Mouse (Mus musculus): Measurements from ENCODE around the gene Pir. TPM values are rescaled to one million over a fixed set of nuclear protein-coding genes. Genes with fewer than 3 reads are reported as not detected.

Pir gene
- polyA plus RNA-seq, 1 experiment from 2014 or later = 8.2 TPM

- Histone ChIP-seq H3K27me3 (ENCODE audit: insufficient read depth, poor library complexity, severe bottlenecking) (no peaks in the 10 kb centered on the region), H3K4me1 (replicated peaks) (no peaks in the 10 kb centered on the region), H3K36me3 (no peaks in the 10 kb centered on the region), H3K27ac (no peak overlapping the region), H3K4me3 (no peak overlapping the region), H3K9me3 (no peaks in the 10 kb centered on the region)
- 90% methylated on average over 4 of the region's 4 CpGs for WGBS
- no peak for DNase-seq (ENCODE audit: low spot score)
These were observed 96.1 kb downstream of the Pir start for GRCm38 (mm10) chrX:164365153-164365865.

GRCm38 (mm10) chrX:164370576-164370975 is 101.4 kb downstream of the Pir start:
- Histone ChIP-seq H3K4me3 (no peak overlapping the region), H3K4me1 (replicated peaks) (no peaks in the 10 kb centered on the region), H3K9me3 (no peaks in the 10 kb centered on the region), H3K27me3 (ENCODE audit: insufficient read depth, poor library complexity, severe bottlenecking) (peaks cover 4% of the 10 kb centered on the region; the same call in 1 of the 2 replicates), H3K27ac (no peak overlapping the region), H3K36me3 (no peaks in the 10 kb centered on the region)
- DNase-seq (ENCODE audit: low spot score) = no peak
- WGBS = 87% methylated on average over 3 of the region's 3 CpGs

GRCm38 (mm10) chrX:164373081-164373480 is 103.9 kb downstream of the Pir start, which contains the start of gene Vegfd:
Gene Vegfd, plus strand, starts transcription at chrX:164373378.
- H3K4me1 ChIP-seq (replicated peaks) = no peaks in the 10 kb centered on the region
- WGBS = 30% methylated on average over 3 of the region's 3 CpGs

GRCm38 (mm10) chrX:164374586-164374985 is 105.4 kb downstream of the Pir start:
- H3K4me1 ChIP-seq (replicated peaks) = no peaks in the 10 kb centered on the region
- H3K27ac ChIP-seq = no peak overlapping the region
- peaks cover 4% of the 10 kb centered on the region; the same call in 1 of the 2 replicates for H3K27me3 ChIP-seq (ENCODE audit: insufficient read depth, poor library complexity, severe bottlenecking)
- no peaks in the 10 kb centered on the region for H3K9me3 ChIP-seq
- DNase-seq (ENCODE audit: low spot score) = no peak
- 61% methylated on average over 5 of the region's 5 CpGs for WGBS
- H3K4me3 ChIP-seq = no peak overlapping the region
- no peaks in the 10 kb centered on the region for H3K36me3 ChIP-seq

More at GRCm38 (mm10) chrX:164373081-164373480, 103.9 kb downstream of the Pir start, which contains the start of gene Vegfd:
- H3K9me3 ChIP-seq = no peaks in the 10 kb centered on the region
- H3K4me3 ChIP-seq = no peak within 1 kb of the TSS
- peaks cover 4% of the 10 kb centered on the region; the same call in 1 of the 2 replicates for H3K27me3 ChIP-seq (ENCODE audit: insufficient read depth, poor library complexity, severe bottlenecking)
- H3K36me3 ChIP-seq = no peaks in the 10 kb centered on the region
- no peak for DNase-seq (ENCODE audit: low spot score)
- H3K27ac ChIP-seq = no peak within 1 kb of the TSS

- H3K4me1 ChIP-seq (replicated peaks) = no peaks in the 10 kb centered on the region
- WGBS = 90% methylated on average over 4 of the region's 4 CpGs
- peaks cover 16% of the 10 kb centered on the region for H3K27me3 ChIP-seq (ENCODE audit: insufficient read depth, poor library complexity, severe bottlenecking)
- no peaks in the 10 kb centered on the region for H3K36me3 ChIP-seq
- no peak for DNase-seq (ENCODE audit: low spot score)
- H3K9me3 ChIP-seq = no peaks in the 10 kb centered on the region
- H3K4me3 ChIP-seq = no peak overlapping the region
- H3K27ac ChIP-seq = no peak overlapping the region
These were observed 110.5 kb downstream of the Pir start for GRCm38 (mm10) chrX:164379721-164380120.

- Histone ChIP-seq H3K4me3 (peak overlapping the region; percentile 51), H3K27me3 (ENCODE audit: insufficient read depth, poor library complexity, severe bottlenecking) (peaks cover 16% of the 10 kb centered on the region), H3K27ac (peak overlapping the region; percentile 64; the same call in 1 of the 2 replicates), H3K9me3 (no peaks in the 10 kb centered on the region), H3K4me1 (replicated peaks) (no peaks in the 10 kb centered on the region), H3K36me3 (no peaks in the 10 kb centered on the region)
- 18% methylated on average over 33 of the region's 33 CpGs for WGBS
- peak; percentile 81 for DNase-seq (ENCODE audit: low spot score)
These were observed 112.6 kb downstream of the Pir start for GRCm38 (mm10) chrX:164381618-164382408.

GRCm38 (mm10) chrX:164394091-164394490 is 124.9 kb downstream of the Pir start:
- 86% methylated on average over 4 of the region's 4 CpGs for WGBS
- H3K27ac ChIP-seq = no peak overlapping the region
- H3K4me1 ChIP-seq (replicated peaks) = no peaks in the 10 kb centered on the region
- no peaks in the 10 kb centered on the region for H3K36me3 ChIP-seq
- DNase-seq (ENCODE audit: low spot score) = no peak
- H3K4me3 ChIP-seq = no peak overlapping the region
- no peaks in the 10 kb centered on the region for H3K9me3 ChIP-seq
- H3K27me3 ChIP-seq (ENCODE audit: insufficient read depth, poor library complexity, severe bottlenecking) = peaks cover 18% of the 10 kb centered on the region; the same call in 1 of the 2 replicates

GRCm38 (mm10) chrX:164398456-164398855 is 129.3 kb downstream of the Pir start:
- Histone ChIP-seq H3K9me3 (no peaks in the 10 kb centered on the region), H3K4me1 (replicated peaks) (no peaks in the 10 kb centered on the region), H3K36me3 (no peaks in the 10 kb centered on the region), H3K27me3 (ENCODE audit: insufficient read depth, poor library complexity, severe bottlenecking) (peaks cover 18% of the 10 kb centered on the region; the same call in 1 of the 2 replicates), H3K4me3 (no peak overlapping the region), H3K27ac (no peak overlapping the region)
- 64% methylated on average over 3 of the region's 3 CpGs for WGBS
- DNase-seq (ENCODE audit: low spot score) = no peak

GRCm38 (mm10) chrX:164405080-164405649 is 136.0 kb downstream of the Pir start:
- Histone ChIP-seq H3K4me1 (replicated peaks) (no peaks in the 10 kb centered on the region), H3K36me3 (no peaks in the 10 kb centered on the region), H3K4me3 (no peak overlapping the region), H3K27ac (no peak overlapping the region), H3K9me3 (no peaks in the 10 kb centered on the region), H3K27me3 (ENCODE audit: insufficient read depth, poor library complexity, severe bottlenecking) (peaks cover 23% of the 10 kb centered on the region)
- no peak for DNase-seq (ENCODE audit: low spot score)

GRCm38 (mm10) chrX:164406133-164407022 is 137.2 kb downstream of the Pir start:
- Histone ChIP-seq H3K27me3 (ENCODE audit: insufficient read depth, poor library complexity, severe bottlenecking) (peaks cover 28% of the 10 kb centered on the region), H3K4me1 (replicated peaks) (no peaks in the 10 kb centered on the region)
- WGBS = 75% methylated on average over 9 of the region's 9 CpGs

GRCm38 (mm10) chrX:164408301-164408927 is 139.2 kb downstream of the Pir start:
- Histone ChIP-seq H3K36me3 (no peaks in the 10 kb centered on the region), H3K27ac (no peak overlapping the region), H3K27me3 (ENCODE audit: insufficient read depth, poor library complexity, severe bottlenecking) (peaks cover 31% of the 10 kb centered on the region), H3K4me1 (replicated peaks) (no peaks in the 10 kb centered on the region), H3K4me3 (no peak overlapping the region), H3K9me3 (no peaks in the 10 kb centered on the region)
- 82% methylated on average over 3 of the region's 3 CpGs for WGBS
- no peak for DNase-seq (ENCODE audit: low spot score)

More at GRCm38 (mm10) chrX:164406133-164407022, 137.2 kb downstream of the Pir start:
- H3K27ac ChIP-seq = no peak overlapping the region
- no peak overlapping the region for H3K4me3 ChIP-seq
- H3K36me3 ChIP-seq = no peaks in the 10 kb centered on the region
- DNase-seq (ENCODE audit: low spot score) = no peak
- no peaks in the 10 kb centered on the region for H3K9me3 ChIP-seq

GRCm38 (mm10) chrX:164410562-164410961 is 141.4 kb downstream of the Pir start:
- Histone ChIP-seq H3K9me3 (no peaks in the 10 kb centered on the region), H3K27me3 (ENCODE audit: insufficient read depth, poor library complexity, severe bottlenecking) (peaks cover 37% of the 10 kb centered on the region), H3K4me3 (no peak overlapping the region), H3K27ac (no peak overlapping the region), H3K4me1 (replicated peaks) (no peaks in the 10 kb centered on the region), H3K36me3 (no peaks in the 10 kb centered on the region)
- WGBS = 88% methylated on average over 1 of the region's 1 CpGs
- DNase-seq (ENCODE audit: low spot score) = no peak
